ENCODE assay signal across 8 mouse cellular contexts in genomic region chr4:151861806-151862739, GRCm38 (mm10). TPM values are rescaled to one million over a fixed set of nuclear protein-coding genes. Genes with fewer than 3 reads are reported as not detected.
DNase-seq lines count a peak whose midpoint lies in the region; ATAC-seq and TF ChIP-seq lines count a peak whose summit lies in the region.

Gene Camta1 (minus strand): TSS chr4:151861876.

- peak; percentile 100 for DNase-seq in A20 (ENCODE audit: low read depth, low spot score)
- peak; percentile 99 to 100 for DNase-seq in heart, adult 9 months (ENCODE audit: low spot score in 2 of 2)
- peak; percentile 98 to 99 for DNase-seq in monocyte, adult 2 months (ENCODE audit: low read depth in 1 of 2, low spot score in 2 of 2)
- DNase-seq in spleen, postnatal 36 days (ENCODE audit: low spot score in 2 of 2): peak; percentile 99

- H3K4me1 ChIP-seq in bone marrow macrophage, adult 2 months (ENCODE audit: control insufficient read depth, insufficient read depth, low read length): peaks cover 23% of the 10 kb centered on the region
- H3K4me1 ChIP-seq in embryonic fibroblast, embryonic 13.5 days (ENCODE audit: control insufficient read depth, insufficient read depth, low read length): no peaks in the 10 kb centered on the region; the same call in 1 of the 2 replicates
- H3K4me1 ChIP-seq in kidney, embryonic 14.5 days (ENCODE audit: control insufficient read depth, insufficient read depth, low read length): peaks cover 10% of the 10 kb centered on the region
- peaks cover 19% of the 10 kb centered on the region for H3K4me1 ChIP-seq in limb, embryonic 15.5 days

- H3K9ac ChIP-seq in kidney, embryonic 14.5 days (ENCODE audit: low read depth, low read length): peak within 1 kb of the TSS; percentile 84
- peak within 1 kb of the TSS; percentile 79 for H3K9ac ChIP-seq in limb, embryonic 15.5 days

- H3K4me3 ChIP-seq in bone marrow macrophage, adult 2 months (ENCODE audit: insufficient read depth, low read length): peak within 1 kb of the TSS; percentile 84
- H3K4me3 ChIP-seq in embryonic fibroblast, embryonic 13.5 days (ENCODE audit: insufficient read depth, low read length): peak within 1 kb of the TSS; percentile 90
- H3K4me3 ChIP-seq in kidney, embryonic 14.5 days (ENCODE audit: low read length): peak within 1 kb of the TSS; percentile 78
- H3K4me3 ChIP-seq in limb, embryonic 15.5 days: peak within 1 kb of the TSS; percentile 83

- H3K36me3 ChIP-seq in kidney, embryonic 14.5 days (ENCODE audit: control insufficient read depth, insufficient read depth, low read length): no peaks in the 10 kb centered on the region; the same call in 1 of the 2 replicates
- H3K36me3 ChIP-seq in limb, embryonic 15.5 days: 0 out of 2 replicates have a peak, but pooled peaks cover 4% of the 10 kb centered on the region

- no peaks in the 10 kb centered on the region for H3K9me3 ChIP-seq in kidney, embryonic 14.5 days (ENCODE audit: control insufficient read depth, low read length)
- H3K9me3 ChIP-seq in limb, embryonic 15.5 days: no peaks in the 10 kb centered on the region

- H3K27me3 ChIP-seq in kidney, embryonic 14.5 days (ENCODE audit: control insufficient read depth, insufficient read depth, low read length): no peaks in the 10 kb centered on the region
- peaks cover 4% of the 10 kb centered on the region; the same call in 1 of the 2 replicates for H3K27me3 ChIP-seq in limb, embryonic 15.5 days

- TF ChIP-seq POLR2A in bone marrow macrophage, adult 2 months (IDR thresholded peaks at IDR 0.05; ENCODE audit: borderline replicate concordance, low read depth, low read length): no peak
- peak; percentile 32; the same call in 1 of the 2 replicates for TF ChIP-seq POLR2A in embryonic fibroblast, embryonic 13.5 days (IDR thresholded peaks at IDR 0.05; ENCODE audit: low read depth, low read length)

- no peak for TF ChIP-seq CTCF in bone marrow macrophage, adult 2 months (IDR thresholded peaks at IDR 0.05; ENCODE audit: low read depth, low read length)
- TF ChIP-seq CTCF in embryonic fibroblast, embryonic 13.5 days (IDR thresholded peaks at IDR 0.05; ENCODE audit: borderline replicate concordance, insufficient read depth, low read length): no peak

- H3K4me2 ChIP-seq in kidney, embryonic 14.5 days (replicated peaks; ENCODE audit: low read depth, low read length): peak within 1 kb of the TSS; percentile 91
- H3K4me2 ChIP-seq in limb, embryonic 15.5 days: peak within 1 kb of the TSS; percentile 93

- ATAC-seq in kidney, embryonic 14.5 days (ENCODE audit: low FRiP score, low TSS enrichment): peak; percentile 98
- ATAC-seq in limb, embryonic 15.5 days (ENCODE audit: insufficient number of reproducible peaks, low FRiP score, low TSS enrichment, low read depth): peak; percentile 97

- WGBS in kidney, embryonic 14.5 days: under 1% methylated on average over 71 of the region's 85 CpGs
- under 1% methylated on average over 79 of the region's 85 CpGs for WGBS in limb, embryonic 15.5 days

- H3K27ac ChIP-seq in bone marrow macrophage, adult 2 months (ENCODE audit: insufficient read depth, low read depth, low read length): peak within 1 kb of the TSS; percentile 95
- H3K27ac ChIP-seq in embryonic fibroblast, embryonic 13.5 days (ENCODE audit: insufficient read depth, low read length): peak within 1 kb of the TSS; percentile 49
- peak within 1 kb of the TSS; percentile 93 for H3K27ac ChIP-seq in kidney, embryonic 14.5 days (ENCODE audit: low read depth, low read length)
- H3K27ac ChIP-seq in limb, embryonic 15.5 days: peak within 1 kb of the TSS; percentile 95

RNA-seq across cellular contexts. Expression of gene Camta1, which starts in this region (rescaled TPM):
- 26.3 and 40.7 TPM in 2 replicates for polyA plus RNA-seq in bone marrow macrophage, adult 2 months (2012; ENCODE audit: insufficient read depth, insufficient read length, missing spikeins)
- 46.5 and 53.4 TPM in 2 replicates for polyA plus RNA-seq in embryonic fibroblast, embryonic 13.5 days (2011; ENCODE audit: insufficient read length, low read depth, missing spikeins)
- 107 and 133 TPM in 2 replicates for polyA plus RNA-seq in kidney, embryonic 14.5 days (2014; fragmentation: Nextera tagmentation; extraction: Ambion mirVana)
- 65.7 and 66.4 TPM in 2 replicates for polyA plus RNA-seq in limb, embryonic 15.5 days (2015; fragmentation: Nextera tagmentation; extraction: Ambion mirVana)

Comparison
In these comparisons a context has a peak if more than half of its experiments do, and no peak if none do; other contexts are left out.
1. Peak in every context shown above with its lines: DNase-seq, ATAC-seq, H3K4me3 ChIP-seq and H3K27ac ChIP-seq.